Mouse (Mus musculus): ENCODE measurements around the gene Ilf2. TPM values are rescaled to one million over a fixed set of nuclear protein-coding genes. Genes with fewer than 3 reads are reported as not detected.

Gene Ilf2
- polyA plus RNA-seq, 1 experiment from 2014 or later = 151 TPM

- Histone ChIP-seq H3K9ac (ENCODE audit: low read depth, low read length) (no peak overlapping the region), H3K4me2 (no peak overlapping the region), H3K27ac (ENCODE audit: low read depth, low read length) (no peak overlapping the region), H3K4me3 (ENCODE audit: low read depth, low read length) (no peak overlapping the region), H3K9me3 (replicated peaks; ENCODE audit: control insufficient read depth, low read length) (no peaks in the 10 kb centered on the region), H3K36me3 (ENCODE audit: control insufficient read depth, insufficient read depth, low read length) (peaks cover 13% of the 10 kb centered on the region), H3K27me3 (ENCODE audit: control insufficient read depth, insufficient read depth, low read length) (no peaks in the 10 kb centered on the region), H3K4me1 (ENCODE audit: control insufficient read depth, insufficient read depth, low read length) (peaks cover 6% of the 10 kb centered on the region; the same call in 1 of the 2 replicates)
- no peak for ATAC-seq (replicated peaks; ENCODE audit: insufficient number of reproducible peaks, low FRiP score, low TSS enrichment)
- 45% methylated on average over 2 of the region's 2 CpGs for WGBS (ENCODE audit: insufficient replicate concordance)
These were observed 15.4 kb downstream of the Ilf2 start for GRCm38 (mm10) chr3:90491350-90491749.

- ATAC-seq (replicated peaks; ENCODE audit: insufficient number of reproducible peaks, low FRiP score, low TSS enrichment) = no peak
- H3K4me2 ChIP-seq = no peak overlapping the region
- peaks cover 15% of the 10 kb centered on the region for H3K36me3 ChIP-seq (ENCODE audit: control insufficient read depth, insufficient read depth, low read length)
- H3K27ac ChIP-seq (ENCODE audit: low read depth, low read length) = no peak overlapping the region
- no peaks in the 10 kb centered on the region for H3K9me3 ChIP-seq (replicated peaks; ENCODE audit: control insufficient read depth, low read length)
- no peaks in the 10 kb centered on the region for H3K27me3 ChIP-seq (ENCODE audit: control insufficient read depth, insufficient read depth, low read length)
- H3K4me1 ChIP-seq (ENCODE audit: control insufficient read depth, insufficient read depth, low read length) = peaks cover 6% of the 10 kb centered on the region; the same call in 1 of the 2 replicates
- 62% methylated on average over 4 of the region's 4 CpGs for WGBS (ENCODE audit: insufficient replicate concordance)
- H3K9ac ChIP-seq (ENCODE audit: low read depth, low read length) = no peak overlapping the region
- no peak overlapping the region for H3K4me3 ChIP-seq (ENCODE audit: low read depth, low read length)
These were observed 18.1 kb downstream of the Ilf2 start for GRCm38 (mm10) chr3:90493831-90494540.

- ATAC-seq (replicated peaks; ENCODE audit: insufficient number of reproducible peaks, low FRiP score, low TSS enrichment) = no peak
- Histone ChIP-seq H3K9me3 (replicated peaks; ENCODE audit: control insufficient read depth, low read length) (no peaks in the 10 kb centered on the region), H3K4me2 (no peak overlapping the region), H3K36me3 (ENCODE audit: control insufficient read depth, insufficient read depth, low read length) (peaks cover 20% of the 10 kb centered on the region), H3K9ac (ENCODE audit: low read depth, low read length) (no peak overlapping the region), H3K4me1 (ENCODE audit: control insufficient read depth, insufficient read depth, low read length) (no peaks in the 10 kb centered on the region), H3K27me3 (ENCODE audit: control insufficient read depth, insufficient read depth, low read length) (no peaks in the 10 kb centered on the region), H3K4me3 (ENCODE audit: low read depth, low read length) (no peak overlapping the region), H3K27ac (ENCODE audit: low read depth, low read length) (no peak overlapping the region)
- WGBS (ENCODE audit: insufficient replicate concordance) = 89% methylated on average over 7 of the region's 7 CpGs
These were observed 20.1 kb downstream of the Ilf2 start for GRCm38 (mm10) chr3:90495850-90496525.

GRCm38 (mm10) chr3:90497597-90497996 lies 21.7 kb downstream of the Ilf2 start:
- Histone ChIP-seq H3K36me3 (ENCODE audit: control insufficient read depth, insufficient read depth, low read length) (peaks cover 25% of the 10 kb centered on the region), H3K27ac (ENCODE audit: low read depth, low read length) (no peak overlapping the region), H3K27me3 (ENCODE audit: control insufficient read depth, insufficient read depth, low read length) (no peaks in the 10 kb centered on the region), H3K4me3 (ENCODE audit: low read depth, low read length) (no peak overlapping the region), H3K9me3 (replicated peaks; ENCODE audit: control insufficient read depth, low read length) (no peaks in the 10 kb centered on the region), H3K4me1 (ENCODE audit: control insufficient read depth, insufficient read depth, low read length) (no peaks in the 10 kb centered on the region), H3K4me2 (no peak overlapping the region), H3K9ac (ENCODE audit: low read depth, low read length) (no peak overlapping the region)
- ATAC-seq (replicated peaks; ENCODE audit: insufficient number of reproducible peaks, low FRiP score, low TSS enrichment) = no peak

GRCm38 (mm10) chr3:90503444-90503843 lies 27.5 kb downstream of the Ilf2 start:
- Histone ChIP-seq H3K4me1 (ENCODE audit: control insufficient read depth, insufficient read depth, low read length) (peaks cover 10% of the 10 kb centered on the region), H3K4me3 (ENCODE audit: low read depth, low read length) (no peak overlapping the region), H3K9me3 (replicated peaks; ENCODE audit: control insufficient read depth, low read length) (no peaks in the 10 kb centered on the region), H3K36me3 (ENCODE audit: control insufficient read depth, insufficient read depth, low read length) (peaks cover 31% of the 10 kb centered on the region), H3K4me2 (no peak overlapping the region), H3K27me3 (ENCODE audit: control insufficient read depth, insufficient read depth, low read length) (no peaks in the 10 kb centered on the region), H3K27ac (ENCODE audit: low read depth, low read length) (no peak overlapping the region), H3K9ac (ENCODE audit: low read depth, low read length) (no peak overlapping the region)
- ATAC-seq (replicated peaks; ENCODE audit: insufficient number of reproducible peaks, low FRiP score, low TSS enrichment) = no peak
- WGBS (ENCODE audit: insufficient replicate concordance) = 90% methylated on average over 4 of the region's 4 CpGs

GRCm38 (mm10) chr3:90505216-90505615 lies 29.3 kb downstream of the Ilf2 start:
- Histone ChIP-seq H3K27ac (ENCODE audit: low read depth, low read length) (no peak overlapping the region), H3K4me1 (ENCODE audit: control insufficient read depth, insufficient read depth, low read length) (peaks cover 10% of the 10 kb centered on the region), H3K9ac (ENCODE audit: low read depth, low read length) (no peak overlapping the region), H3K36me3 (ENCODE audit: control insufficient read depth, insufficient read depth, low read length) (peaks cover 25% of the 10 kb centered on the region), H3K27me3 (ENCODE audit: control insufficient read depth, insufficient read depth, low read length) (no peaks in the 10 kb centered on the region), H3K4me3 (ENCODE audit: low read depth, low read length) (no peak overlapping the region), H3K4me2 (no peak overlapping the region), H3K9me3 (replicated peaks; ENCODE audit: control insufficient read depth, low read length) (no peaks in the 10 kb centered on the region)
- no peak for ATAC-seq (replicated peaks; ENCODE audit: insufficient number of reproducible peaks, low FRiP score, low TSS enrichment)
- WGBS (ENCODE audit: insufficient replicate concordance) = 89% methylated on average over 5 of the region's 5 CpGs

GRCm38 (mm10) chr3:90506362-90506761 lies 30.4 kb downstream of the Ilf2 start:
- no peak for ATAC-seq (replicated peaks; ENCODE audit: insufficient number of reproducible peaks, low FRiP score, low TSS enrichment)
- H3K4me2 ChIP-seq = no peak overlapping the region
- H3K36me3 ChIP-seq (ENCODE audit: control insufficient read depth, insufficient read depth, low read length) = peaks cover 24% of the 10 kb centered on the region
- H3K9ac ChIP-seq (ENCODE audit: low read depth, low read length) = no peak overlapping the region
- WGBS (ENCODE audit: insufficient replicate concordance) = 83% methylated on average over 3 of the region's 3 CpGs
- H3K27me3 ChIP-seq (ENCODE audit: control insufficient read depth, insufficient read depth, low read length) = no peaks in the 10 kb centered on the region
- no peaks in the 10 kb centered on the region for H3K9me3 ChIP-seq (replicated peaks; ENCODE audit: control insufficient read depth, low read length)
- no peak overlapping the region for H3K4me3 ChIP-seq (ENCODE audit: low read depth, low read length)
- H3K27ac ChIP-seq (ENCODE audit: low read depth, low read length) = no peak overlapping the region
- H3K4me1 ChIP-seq (ENCODE audit: control insufficient read depth, insufficient read depth, low read length) = peaks cover 10% of the 10 kb centered on the region

- no peak for ATAC-seq (replicated peaks; ENCODE audit: insufficient number of reproducible peaks, low FRiP score, low TSS enrichment)
- H3K36me3 ChIP-seq (ENCODE audit: control insufficient read depth, insufficient read depth, low read length) = peaks cover 17% of the 10 kb centered on the region
- H3K27ac ChIP-seq (ENCODE audit: low read depth, low read length) = peak overlapping the region; percentile 90
- peak overlapping the region; percentile 99 for H3K9ac ChIP-seq (ENCODE audit: low read depth, low read length)
- no peaks in the 10 kb centered on the region for H3K9me3 ChIP-seq (replicated peaks; ENCODE audit: control insufficient read depth, low read length)
- peak overlapping the region; percentile 95 for H3K4me3 ChIP-seq (ENCODE audit: low read depth, low read length)
- peaks cover 16% of the 10 kb centered on the region for H3K4me1 ChIP-seq (ENCODE audit: control insufficient read depth, insufficient read depth, low read length)
- H3K27me3 ChIP-seq (ENCODE audit: control insufficient read depth, insufficient read depth, low read length) = peaks cover 2% of the 10 kb centered on the region; the same call in 1 of the 2 replicates
- 6% methylated on average over 20 of the region's 20 CpGs for WGBS (ENCODE audit: insufficient replicate concordance)
- H3K4me2 ChIP-seq = peak overlapping the region; percentile 88
These were observed 32.5 kb downstream of the Ilf2 start for GRCm38 (mm10) chr3:90508287-90508949.
